Mouse (Mus musculus) G1E (cell line): ENCODE results near the gene Tpr.

Source experiments
- CTCF ChIP-seq: IDR thresholded peaks from 2 replicates; pipeline ENCODE4 v1.5.1; 2012; ENCODE audit warnings: low read depth, low read length, inconsistent platforms, mixed read lengths
- GATA1 ChIP-seq: IDR thresholded peaks from 2 replicates; pipeline ENCODE4 v1.6.1; 2012; ENCODE audit warnings: borderline replicate concordance, low read length, inconsistent platforms, mixed read lengths
- GATA2 ChIP-seq: IDR thresholded peaks from 2 replicates; pipeline ENCODE4 v1.6.1; 2012; ENCODE audit warnings: low read depth, low read length, inconsistent platforms, borderline replicate concordance
- TAL1 ChIP-seq: conservative IDR thresholded peaks from 2 replicates; pipeline ENCODE4 v1.6.1; 2012; ENCODE audit warnings: low read depth, low read length, inconsistent platforms, mixed read lengths

GRCm38 (mm10) chr1:150480674-150481073, 88.0 kb downstream of the Tpr start:
- TF ChIP-seq CTCF (no peak), TAL1 (no peak), GATA1 (no peak), GATA2 (no peak)
